Mouse (Mus musculus) heart, adult 11 months (tissue): ENCODE measurements around the gene Anapc16.

Experiments
- DNase-seq: peaks from one replicate; pipeline ENCODE4 v3.0.0; 2022

Gene Anapc16

GRCm38 (mm10) chr10:60002673-60003212 is at the start of gene Anapc16, which contains the start of gene Ascc1:
Anapc16 (minus strand) TSS chr10:60003135.
Ascc1 (plus strand) TSS chr10:60002805.
- DNase-seq, result peak; percentile 100

DNA sequence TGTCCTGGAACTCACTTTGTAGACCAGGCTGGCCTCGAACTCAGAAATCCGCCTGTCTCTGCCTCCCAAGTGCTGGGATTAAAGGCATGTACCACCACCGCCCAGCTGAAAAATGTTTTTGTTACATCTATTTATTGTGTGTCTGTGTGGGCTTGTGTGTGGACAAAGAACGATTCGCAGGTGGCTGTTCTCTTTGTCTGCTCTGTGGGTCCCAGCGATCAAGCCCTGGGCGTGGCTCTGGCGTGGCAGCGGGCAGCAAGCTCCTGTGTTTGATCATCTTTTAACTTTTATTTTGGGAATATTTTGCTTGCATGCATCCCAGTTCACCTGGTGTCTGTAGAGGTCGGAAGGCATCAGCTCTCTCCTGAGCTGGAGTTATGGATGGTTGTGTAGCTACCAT is 47.6 kb upstream of the Anapc16 start:
- no peak for DNase-seq

DNA sequence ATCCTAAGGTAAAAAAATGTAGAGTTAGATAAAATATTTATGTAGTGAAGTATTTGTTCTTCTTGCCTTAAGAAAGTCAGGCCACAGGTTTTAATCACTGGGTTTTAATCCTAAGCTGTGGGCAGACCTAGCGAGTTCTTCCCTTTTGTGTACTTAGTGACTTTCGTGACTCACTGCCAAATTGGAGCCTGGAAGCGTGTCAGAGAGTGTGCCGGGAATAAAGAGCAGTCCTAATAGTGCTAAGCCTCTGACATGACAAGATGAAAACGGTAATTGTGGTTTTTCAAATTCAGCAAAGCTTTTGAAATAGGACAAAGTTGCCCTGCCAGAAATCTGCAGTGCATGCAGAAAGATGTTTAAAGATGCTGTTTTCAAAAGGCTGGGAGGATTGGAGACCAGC is 43.8 kb upstream of the Anapc16 start:
- no peak for DNase-seq

DNA sequence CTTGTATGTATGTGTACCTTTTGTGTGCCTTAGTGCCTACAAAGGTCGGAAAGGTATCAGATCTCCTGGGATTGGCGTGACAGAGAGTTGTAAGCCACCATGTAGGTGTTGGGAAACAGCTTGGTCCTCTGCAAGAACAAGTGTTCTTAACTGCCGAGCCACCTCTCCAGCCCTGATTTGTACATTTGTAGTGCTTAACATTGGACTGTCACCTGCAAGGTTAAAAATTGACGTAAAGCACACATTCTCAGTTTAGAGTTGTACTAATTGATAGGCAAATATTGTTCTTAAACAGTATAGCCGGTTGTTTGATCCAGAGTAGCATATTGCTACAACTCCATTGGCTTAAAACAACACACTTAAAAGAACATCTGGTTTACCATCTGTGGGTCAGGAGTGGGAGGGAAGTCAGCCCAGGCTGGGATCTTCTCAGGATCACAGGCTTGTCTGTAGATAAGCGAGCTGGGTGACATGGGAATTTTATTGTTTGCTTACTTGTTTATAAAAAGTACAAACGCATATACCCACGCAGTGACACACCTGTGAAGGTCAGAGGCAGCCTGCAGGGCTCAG is 39.5 kb upstream of the Anapc16 start:
- no peak for DNase-seq

GRCm38 (mm10) chr10:60035744-60036143 is 32.8 kb upstream of the Anapc16 start:
- no peak for DNase-seq

GRCm38 (mm10) chr10:60034621-60035020 is 31.7 kb upstream of the Anapc16 start:
- DNase-seq, result no peak

GRCm38 (mm10) chr10:60033064-60033463 is 30.1 kb upstream of the Anapc16 start:
- DNase-seq, result no peak

DNA sequence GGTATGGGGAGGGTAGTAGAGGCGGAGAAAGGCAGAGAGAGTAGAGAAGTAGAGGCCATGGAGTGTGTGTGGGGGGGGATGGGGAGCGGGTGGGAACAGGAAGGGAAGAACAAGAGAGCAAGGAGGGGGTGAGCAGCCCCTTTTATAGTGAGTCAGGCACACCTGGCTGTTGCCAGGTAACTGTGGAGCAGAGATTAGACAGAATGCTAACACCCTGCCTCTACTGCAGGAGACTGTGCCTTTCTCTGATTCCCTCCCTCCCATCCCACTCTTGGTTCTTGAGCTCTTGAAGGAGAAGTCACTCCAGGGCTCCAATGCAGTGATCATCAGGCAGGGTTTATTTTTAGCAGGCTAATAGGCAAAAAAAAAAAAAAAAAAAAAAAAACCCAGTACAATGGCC is 29.7 kb upstream of the Anapc16 start:
- DNase-seq, result no peak

- no peak for DNase-seq
Observed at GRCm38 (mm10) chr10:60031985-60032384, 29.1 kb upstream of the Anapc16 start.

DNA sequence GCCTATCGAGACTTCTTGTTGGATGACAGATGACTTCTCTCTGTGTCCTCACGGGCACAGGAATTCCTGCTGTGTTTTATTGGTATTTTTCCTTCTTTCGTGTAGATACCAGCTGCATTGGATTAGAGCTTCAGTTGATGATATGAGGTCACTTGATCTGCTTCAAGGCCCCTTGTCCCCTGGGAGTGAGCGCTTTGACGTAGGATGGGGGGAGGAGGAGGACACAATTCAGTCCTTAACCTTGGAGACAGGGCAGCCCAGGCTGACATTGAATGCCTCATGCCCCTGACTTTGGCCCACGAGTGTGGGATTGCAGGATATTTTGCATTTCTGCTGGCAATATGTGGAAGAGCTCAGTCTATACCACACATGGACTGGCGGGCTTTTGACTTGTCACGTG is 28.6 kb upstream of the Anapc16 start:
- no peak for DNase-seq

- DNase-seq, result no peak
Observed at GRCm38 (mm10) chr10:60029387-60029786, 26.5 kb upstream of the Anapc16 start.

GRCm38 (mm10) chr10:60028979-60029378 is 26.0 kb upstream of the Anapc16 start:
- no peak for DNase-seq

GRCm38 (mm10) chr10:60028181-60028580 is 25.2 kb upstream of the Anapc16 start:
- DNase-seq, result no peak

DNA sequence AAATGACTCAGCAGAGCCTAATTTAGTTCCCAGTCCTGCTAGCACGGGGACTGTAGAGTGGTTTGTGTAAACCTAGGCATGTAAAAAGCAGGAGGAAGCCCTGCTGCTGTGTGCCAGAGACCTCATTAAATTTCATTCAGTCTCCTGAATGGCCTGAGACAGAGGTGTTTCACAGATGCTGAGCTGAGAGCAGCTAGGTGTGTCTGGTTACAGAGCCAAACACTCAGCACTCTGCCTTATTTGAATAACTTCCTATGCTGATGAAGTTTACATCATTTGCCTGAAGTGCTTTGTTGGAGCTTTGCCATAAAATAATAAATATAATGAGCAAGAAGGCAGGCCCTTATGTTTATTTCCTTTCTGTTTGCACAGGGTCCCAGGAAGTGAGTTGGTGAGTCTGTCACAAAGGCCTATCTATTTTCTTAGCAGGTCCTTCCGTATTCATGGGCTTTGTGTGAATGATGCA is 24.7 kb upstream of the Anapc16 start:
- DNase-seq, result no peak

DNA sequence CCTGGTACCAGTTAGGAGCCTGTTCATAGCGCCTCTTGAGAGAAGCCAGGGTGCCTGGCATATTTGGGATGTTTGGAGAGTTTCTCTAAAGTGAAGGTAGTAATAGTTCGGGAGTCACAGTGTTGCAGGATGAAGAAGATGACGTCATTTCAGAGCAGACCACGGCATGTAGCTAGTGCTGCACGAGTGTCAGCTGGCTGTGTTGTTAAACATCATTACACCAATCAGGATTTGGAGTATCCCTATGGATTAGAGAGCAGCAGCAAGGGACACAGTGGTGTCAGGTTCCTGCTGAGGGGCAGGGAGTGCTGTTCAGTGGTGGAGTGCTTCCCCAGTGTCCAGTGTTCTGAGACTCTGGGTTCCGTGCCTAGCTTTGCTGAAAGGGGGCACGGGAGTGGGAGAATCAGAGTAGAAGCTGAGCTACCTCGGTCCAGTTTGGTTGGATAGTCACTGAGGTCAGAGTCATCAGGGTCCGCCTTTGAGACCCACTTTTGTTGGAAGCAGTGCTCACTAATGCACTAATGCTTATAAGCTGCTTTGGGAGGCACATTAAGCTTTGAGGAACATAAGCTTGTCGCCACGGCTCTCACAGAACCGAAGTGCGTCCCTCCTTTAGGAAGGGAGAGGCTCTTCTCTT is 23.9 kb upstream of the Anapc16 start:
- no peak for DNase-seq

DNA sequence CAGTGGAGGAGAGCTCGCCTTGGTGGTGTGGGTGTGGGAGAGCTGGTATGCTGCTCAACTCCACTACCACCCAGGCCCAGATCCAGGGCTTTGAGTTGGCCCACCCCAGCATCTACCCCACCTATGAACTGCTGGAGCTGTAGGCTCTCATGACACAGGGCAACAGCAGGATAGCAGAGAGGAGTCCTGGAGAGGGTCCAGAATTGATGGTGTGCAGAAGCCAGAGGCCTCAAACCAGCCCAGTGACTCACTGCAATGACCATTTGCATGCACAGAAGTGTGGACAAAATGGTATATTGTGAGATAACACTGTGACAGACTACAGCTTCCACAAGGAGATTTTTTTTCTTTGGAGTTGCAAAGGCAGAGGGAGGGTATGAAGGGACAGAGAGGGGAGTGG is 20.8 kb upstream of the Anapc16 start:
- no peak for DNase-seq

DNA sequence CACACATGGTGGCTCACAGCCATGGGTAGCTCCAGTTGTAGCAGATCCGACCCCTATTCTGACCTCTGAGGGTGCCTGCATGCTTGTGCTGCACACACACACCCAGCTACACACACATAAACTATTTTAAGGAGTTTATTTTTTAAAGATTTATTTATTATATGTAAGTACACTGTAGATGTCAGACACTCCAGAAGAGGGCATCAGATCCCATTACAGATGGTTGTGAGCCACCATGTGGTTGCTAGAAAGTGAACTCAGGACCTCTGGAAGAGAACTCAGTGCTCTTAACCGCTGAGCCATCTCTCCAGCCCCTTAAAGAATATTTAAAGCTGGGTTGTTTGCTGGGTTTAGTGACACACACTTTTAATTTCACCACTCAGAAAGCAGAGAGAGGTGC is 16.4 kb upstream of the Anapc16 start:
- DNase-seq, result no peak

DNA sequence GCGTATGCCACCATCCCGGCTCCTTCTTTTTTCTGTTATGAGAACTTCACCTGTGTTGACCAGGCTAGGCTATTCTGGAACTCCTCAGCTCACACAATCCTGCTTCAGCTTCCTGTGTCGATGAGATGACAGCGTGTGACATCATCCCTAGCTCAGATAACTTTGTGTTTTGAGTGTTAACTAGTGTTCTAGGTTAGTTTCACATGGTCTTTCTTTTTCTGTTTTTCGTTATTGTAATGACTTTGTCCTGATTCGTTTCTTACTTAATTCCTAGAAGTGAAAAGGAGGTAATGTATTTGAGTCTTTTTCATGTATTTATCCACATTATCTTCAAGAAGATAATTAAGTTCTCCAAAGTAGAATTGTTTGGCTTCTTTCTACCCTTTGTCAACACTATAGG is 13.3 kb upstream of the Anapc16 start:
- DNase-seq, result no peak

DNA sequence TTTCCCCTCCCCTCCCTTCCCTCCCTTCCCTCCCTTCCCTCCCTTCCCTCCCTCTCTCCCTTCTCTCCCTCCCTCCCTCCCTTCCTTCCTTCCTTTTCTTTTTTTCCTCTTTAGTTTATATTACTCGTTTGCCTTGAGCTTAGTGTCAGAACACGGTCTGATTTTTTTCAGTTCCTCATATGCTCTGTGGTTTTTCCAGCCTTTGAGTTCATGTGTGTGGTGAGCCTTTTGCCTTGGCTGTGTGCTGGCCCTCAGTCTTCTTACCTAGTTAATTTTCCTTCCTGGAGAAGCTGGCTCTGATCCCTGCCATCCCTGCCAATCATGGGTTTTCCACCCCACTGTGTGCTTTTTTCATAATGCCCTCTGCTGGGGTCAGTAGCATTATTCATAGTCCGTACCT is 6.2 kb upstream of the Anapc16 start:
- no peak for DNase-seq

DNA sequence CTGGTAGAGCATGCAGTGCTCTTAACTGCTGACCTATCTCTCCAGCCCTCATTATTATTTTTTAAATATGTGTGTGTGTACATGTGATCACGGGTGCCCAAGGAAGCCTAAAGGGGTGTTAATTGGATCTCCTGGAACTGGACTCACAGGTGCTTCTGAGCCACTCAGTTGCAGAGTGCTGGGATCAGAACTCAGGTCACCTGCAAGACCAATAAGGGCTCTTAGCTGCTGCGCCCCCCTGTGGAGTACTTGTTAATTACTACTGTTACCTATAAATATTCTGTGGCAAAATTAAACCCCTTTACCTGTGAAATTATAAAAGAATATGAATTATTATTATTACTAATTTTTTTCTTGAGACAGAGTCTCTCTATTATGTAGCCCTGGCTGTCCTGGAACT is 2.3 kb upstream of the Anapc16 start:
- DNase-seq, result peak; percentile 87

- no peak for DNase-seq
Observed at GRCm38 (mm10) chr10:60003847-60004246, 912 bp upstream of the Anapc16 start.

DNA sequence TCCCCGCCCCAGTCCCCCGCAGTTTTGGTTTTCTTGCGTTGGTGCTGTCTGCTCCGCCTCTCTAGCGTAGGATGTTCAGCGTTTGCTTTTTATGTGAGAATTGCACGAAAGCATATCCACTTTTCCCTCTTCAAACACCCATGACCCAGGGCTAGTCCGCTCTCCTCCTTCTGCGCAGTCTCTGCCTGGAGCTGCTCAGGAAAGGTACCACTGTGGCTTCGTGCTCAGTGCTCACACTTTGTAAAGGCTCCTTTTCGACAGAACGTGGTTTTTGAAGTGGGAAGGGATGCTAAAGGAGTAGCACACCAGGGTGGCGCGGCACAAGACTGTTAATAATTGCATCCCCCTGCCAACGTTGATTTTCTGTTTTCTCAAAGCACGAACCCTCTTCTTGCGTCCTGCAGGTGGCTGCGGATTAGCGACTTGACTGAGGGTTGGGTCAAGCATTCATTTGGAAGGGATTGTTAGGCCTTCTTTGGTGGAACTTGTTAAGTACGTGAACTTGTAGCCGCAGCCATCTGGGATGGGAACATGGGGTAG is 348 bp upstream of the Anapc16 start:
- DNase-seq, result no peak

DNA sequence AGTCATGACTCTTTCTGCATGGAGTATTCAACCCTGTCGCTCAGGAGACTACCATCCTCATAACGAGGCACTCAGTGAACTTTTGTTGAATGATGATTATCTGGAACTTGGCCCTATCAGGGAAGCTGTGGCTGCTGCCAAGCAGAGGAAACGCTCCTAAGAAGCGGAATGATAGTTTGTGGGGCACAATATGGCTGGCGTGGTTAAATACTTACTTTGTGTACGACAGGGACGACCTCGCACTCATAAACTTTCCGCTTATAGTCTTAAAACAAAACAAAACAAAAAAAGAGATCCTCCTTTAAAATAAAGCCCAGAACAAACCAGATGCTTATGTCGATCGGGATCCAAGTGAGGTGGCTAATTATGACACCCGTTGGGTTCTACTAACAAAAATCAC is 732 bp downstream of the Anapc16 start:
- peak; percentile 89 for DNase-seq

- peak; percentile 90 for DNase-seq
Observed at GRCm38 (mm10) chr10:60001663-60002062, 1.3 kb downstream of the Anapc16 start.
